Mouse (Mus musculus) spleen, postnatal 4 days (tissue): ENCODE data around the gene Khdrbs1.

ENCODE experiments used
- DNase-seq, 2 experiments: peaks; one replicate each; pipeline ENCODE4 v3.0.0; 2022; ENCODE audit warnings: low spot score in 2 of 2

The Khdrbs1 gene

GRCm38 (mm10) chr4:129672878-129673449, 69.1 kb downstream of the Khdrbs1 start:
- DNase-seq: no peak

- peak; percentile 82 to 93 for DNase-seq
These were observed 69.8 kb downstream of the Khdrbs1 start, which contains the start of gene Kpna6 for GRCm38 (mm10) chr4:129672083-129672877. Kpna6 (minus strand) TSS chr4:129672767.

DNA sequence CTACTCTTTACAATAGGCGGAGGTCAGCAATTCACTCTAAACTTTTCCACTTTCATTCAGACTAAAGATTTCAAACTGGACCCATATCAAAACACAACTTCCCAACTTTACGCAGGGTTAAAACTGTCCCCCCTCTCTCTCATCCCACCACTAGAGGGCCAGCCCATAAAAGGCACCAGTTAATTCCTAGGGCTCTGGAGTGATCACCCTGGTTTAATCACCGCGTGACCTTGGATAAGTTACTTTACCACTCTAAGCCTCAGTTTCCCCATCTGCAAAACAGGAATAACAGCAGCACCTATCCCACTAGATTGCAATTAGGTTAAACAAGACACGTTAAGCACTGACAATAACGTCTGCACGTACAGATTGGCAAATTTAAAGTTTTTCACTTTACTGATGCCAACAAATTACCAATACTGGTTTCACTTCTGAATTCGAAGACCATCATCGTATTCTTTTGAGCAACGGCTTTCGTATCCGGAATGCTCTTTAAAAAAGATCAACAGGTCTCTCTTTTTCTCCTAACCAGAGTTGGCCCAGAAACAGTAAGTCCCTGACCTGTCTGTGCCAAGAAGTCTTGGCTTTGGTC, 70.5 kb downstream of the Khdrbs1 start:
- DNase-seq: peak; percentile 58 to 76

DNA sequence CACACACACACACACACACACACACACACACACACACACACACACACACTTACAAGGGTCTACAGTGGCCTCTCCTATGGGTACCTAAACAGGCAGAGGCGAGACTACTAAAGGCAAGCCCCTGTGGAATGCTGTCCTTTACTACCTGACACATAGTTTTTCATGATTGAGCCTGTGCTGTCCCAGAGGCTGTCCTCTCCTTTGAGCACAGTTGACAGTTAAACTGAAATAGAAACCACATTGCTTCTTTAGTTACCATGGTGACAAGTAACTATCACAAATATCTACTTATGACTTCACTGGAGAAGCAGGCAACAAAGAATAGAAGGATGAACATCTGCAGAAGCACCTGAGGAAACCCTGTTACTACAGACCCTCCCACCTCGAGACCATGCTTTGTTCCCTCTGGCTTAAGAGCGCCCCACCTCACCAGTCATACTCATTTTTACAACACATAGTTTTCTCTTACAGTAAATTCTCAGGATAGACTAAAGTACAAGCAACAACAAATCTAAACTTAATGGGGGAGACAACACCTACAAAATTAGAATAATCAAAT, 79.8 kb downstream of the Khdrbs1 start:
- DNase-seq: no peak

DNA sequence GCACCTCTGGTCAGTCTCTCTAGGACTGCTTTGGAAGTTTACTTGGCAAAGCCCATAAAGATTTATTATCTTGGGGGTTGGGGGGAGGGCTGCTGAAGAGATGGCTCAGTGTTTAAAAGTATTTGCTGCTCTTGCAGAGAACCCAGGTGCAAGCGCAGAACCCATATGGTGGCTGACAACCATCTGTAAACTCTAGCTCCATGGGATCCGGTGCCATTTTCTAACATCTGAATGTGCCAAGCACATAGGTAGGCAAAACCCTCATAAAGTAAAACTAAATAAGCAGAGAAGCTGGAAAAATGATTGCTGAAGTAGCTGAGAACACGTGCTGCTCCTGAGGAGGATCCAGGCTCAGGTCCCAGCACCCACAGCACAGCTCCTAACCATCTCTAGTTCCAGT, 80.5 kb downstream of the Khdrbs1 start:
- no peak for DNase-seq

DNA sequence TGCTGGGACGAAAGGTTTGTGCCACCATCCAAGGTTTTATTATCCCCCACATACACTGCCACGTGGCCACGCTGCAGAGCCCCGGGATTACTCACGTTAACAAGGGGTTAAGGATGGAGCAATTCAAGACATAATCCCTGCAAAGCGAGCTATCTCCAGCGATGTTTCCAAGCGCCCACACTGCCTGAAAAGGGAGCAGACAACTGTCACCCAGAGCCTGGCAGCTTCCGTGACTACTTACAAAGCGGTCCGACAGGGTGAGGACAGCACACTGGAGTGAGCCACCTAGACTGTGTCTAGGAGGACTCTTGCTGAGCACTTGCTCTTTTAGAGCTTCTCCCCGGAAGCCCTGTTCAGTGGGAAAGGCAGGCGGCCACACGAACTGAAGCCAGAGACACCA, 87.3 kb downstream of the Khdrbs1 start:
- DNase-seq: no peak
